Mouse (Mus musculus): ENCODE measurements at regions not wholly inside any gene's neighbourhood (a gene's known extent, or its start where the extent isn't known, plus 50 kb on each side); places are given as distances from the start of the nearest gene placed in this dataset.
"Not testable (repeated sequence)": the region's sequence is repeated elsewhere in the genome, so short reads cannot be mapped to it uniquely, and the experiment has no call there.

GRCm38 (mm10) chr17:16951092-16952016 is 112.6 kb upstream of the Zfp960 start:
- peak; percentile 84 to 91 for DNase-seq

GRCm38 (mm10) chr17:16952146-16952545 is 111.8 kb upstream of the Zfp960 start:
- DNase-seq: not testable (repeated sequence)

DNA sequence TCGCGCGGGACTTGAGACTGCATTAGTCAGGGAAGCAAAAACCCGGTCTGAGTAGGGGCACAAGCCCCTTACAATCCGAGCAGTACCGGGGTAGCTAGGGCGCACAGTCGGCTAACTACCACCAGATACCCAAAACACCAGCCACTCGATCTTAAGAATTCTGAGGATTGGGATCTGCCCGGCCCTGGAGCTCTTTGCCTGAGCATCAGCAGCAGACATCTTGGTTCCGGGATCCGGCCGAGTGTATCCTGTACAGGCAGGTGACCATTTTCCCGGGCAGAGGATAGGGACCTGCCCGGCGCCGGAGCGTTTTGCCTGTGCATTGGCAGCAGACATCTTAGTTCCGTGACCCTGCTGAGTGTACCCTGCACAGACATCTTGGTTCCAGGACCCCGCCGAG is 66.7 kb upstream of the Zfp960 start:
- DNase-seq: not testable (repeated sequence)

DNA sequence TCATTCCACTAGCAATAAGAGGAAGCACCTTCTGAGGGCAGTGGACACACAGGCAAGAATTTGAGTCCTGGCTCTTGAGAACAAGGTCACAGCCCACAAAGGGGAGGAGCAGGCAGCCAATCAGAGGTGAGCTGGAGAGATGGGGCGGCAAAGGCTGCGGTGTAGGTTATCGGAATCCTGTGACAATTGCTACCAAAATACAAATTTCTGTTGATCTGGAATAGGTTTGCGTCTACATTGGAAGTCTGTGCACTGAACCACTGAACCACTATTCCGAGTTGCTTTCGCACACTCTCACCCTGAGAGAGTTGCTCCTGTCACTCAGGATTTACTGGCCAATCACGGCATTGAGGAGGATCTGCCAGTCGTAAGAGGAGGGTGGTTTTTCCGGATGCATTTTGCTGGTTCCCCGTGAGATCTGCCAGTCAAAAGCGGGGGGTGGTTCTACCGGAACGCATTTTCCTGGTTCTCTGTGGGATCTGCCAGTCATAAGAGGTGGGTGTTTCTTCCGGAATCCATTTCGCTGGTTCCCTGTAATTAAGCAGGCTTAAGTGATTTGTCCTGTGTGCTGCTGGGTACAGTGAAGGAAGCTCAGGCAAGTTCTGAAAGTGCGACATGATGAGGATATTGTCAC is 59.2 kb upstream of the Zfp960 start:
- DNase-seq: peak; percentile 85 to 91

GRCm38 (mm10) chr17:17005267-17005666 is 58.6 kb upstream of the Zfp960 start:
- not testable (repeated sequence) for DNase-seq
